Mouse (Mus musculus) olfactory bulb, adult 2 months (tissue): ENCODE data around the gene Abcb9.

Experiments used
- CTCF ChIP-seq: fragments of 200-500 bp; IDR thresholded peaks from 2 replicates; pipeline ENCODE4 v1.5.1; 2012; ENCODE audit warnings: low read depth, mild to moderate bottlenecking, low read length, moderate library complexity; ENCODE audit not compliant: insufficient read depth
- POLR2A ChIP-seq: fragments of 200-500 bp; IDR thresholded peaks from 2 replicates; pipeline ENCODE4 v1.6.1; 2012; ENCODE audit warnings: mild to moderate bottlenecking, low read depth, low read length, moderate library complexity; ENCODE audit not compliant: insufficient read depth

- TF ChIP-seq POLR2A (no peak), CTCF (no peak)
Observed at GRCm38 (mm10) chr5:124014791-124015251, 80.8 kb downstream of the Abcb9 start.
